ENCODE assay signal across 8 mouse cellular contexts in genomic region chr5:92905594-92906008, GRCm38 (mm10).
A peak's percentile ranks its signal among the peaks of the same experiment; 100 is the strongest.
DNase-seq lines count a peak whose midpoint lies in the region; ATAC-seq and TF ChIP-seq lines count a peak whose summit lies in the region.

No protein-coding gene starts in this region.

- peak overlapping the region; percentile 74 for H3K27ac ChIP-seq in forebrain, embryonic 11.5 days (ENCODE audit: low read depth, low read length)
- peak overlapping the region; percentile 59; the same call in 1 of the 2 replicates for H3K27ac ChIP-seq in midbrain, postnatal 0 days (ENCODE audit: low read depth, low read length)

- peak overlapping the region; percentile 18; the same call in 1 of the 2 replicates for H3K4me2 ChIP-seq in forebrain, embryonic 11.5 days (ENCODE audit: low read depth, low read length, severe bottlenecking)
- H3K4me2 ChIP-seq in midbrain, postnatal 0 days (ENCODE audit: low read depth, low read length, poor library complexity, severe bottlenecking), result no peak overlapping the region

- no peak overlapping the region for H3K4me3 ChIP-seq in forebrain, embryonic 11.5 days (ENCODE audit: low read depth, low read length)
- H3K4me3 ChIP-seq in midbrain, postnatal 0 days (ENCODE audit: low read depth, low read length), result no peak overlapping the region

- H3K4me1 ChIP-seq in forebrain, embryonic 11.5 days (replicated peaks; ENCODE audit: control insufficient read depth, insufficient read depth, low read length), result peaks cover 18% of the 10 kb centered on the region
- H3K4me1 ChIP-seq in midbrain, postnatal 0 days (ENCODE audit: insufficient read depth, low read length), result peaks cover 14% of the 10 kb centered on the region; the same call in 1 of the 2 replicates

- peak overlapping the region; percentile 35 for H3K9ac ChIP-seq in forebrain, embryonic 11.5 days (ENCODE audit: low read length)
- no peak overlapping the region for H3K9ac ChIP-seq in midbrain, postnatal 0 days (replicated peaks; ENCODE audit: low read length, poor library complexity, severe bottlenecking)

- peak; percentile 96 for ATAC-seq in forebrain, embryonic 11.5 days (replicated peaks; ENCODE audit: low FRiP score)
- peak; percentile 89 for ATAC-seq in midbrain, postnatal 0 days (ENCODE audit: low FRiP score)

- DNase-seq in layer of hippocampus, adult 11-12 months (ENCODE audit: low spot score), result peak; percentile 13
- DNase-seq in layer of hippocampus, adult 18-20 months (ENCODE audit: low spot score in 2 of 2), result no peak
- peak; percentile 88 for DNase-seq in forebrain, embryonic 11.5 days (ENCODE audit: low spot score)
- DNase-seq in left cerebral cortex, adult 9 months (ENCODE audit: low spot score in 2 of 2), result peak; percentile 14 to 28
- peak; percentile 78 for DNase-seq in midbrain, postnatal 0 days (ENCODE audit: low spot score)
- no peak for DNase-seq in ovary, postnatal 36 days (ENCODE audit: low spot score)
- DNase-seq in T-cell, adult 2 months (ENCODE audit: low spot score), result no peak
- DNase-seq in gastrocnemius, postnatal 25 days, result no peak

- TF ChIP-seq CTCF in midbrain, postnatal 0 days (IDR thresholded peaks at IDR 0.05), result no peak

- H3K27me3 ChIP-seq in forebrain, embryonic 11.5 days (ENCODE audit: control insufficient read depth, insufficient read depth, low read length), result no peaks in the 10 kb centered on the region
- no peaks in the 10 kb centered on the region for H3K27me3 ChIP-seq in midbrain, postnatal 0 days (ENCODE audit: insufficient read depth, low read length)

- WGBS in forebrain, embryonic 11.5 days, result 1% methylated on average over 8 of the region's 8 CpGs
- 7% methylated on average over 8 of the region's 8 CpGs for WGBS in midbrain, postnatal 0 days

- peaks cover 8% of the 10 kb centered on the region for H3K36me3 ChIP-seq in forebrain, embryonic 11.5 days (ENCODE audit: control insufficient read depth, insufficient read depth, low read length)
- H3K36me3 ChIP-seq in midbrain, postnatal 0 days (ENCODE audit: insufficient read depth, low read length), result no peaks in the 10 kb centered on the region

- H3K9me3 ChIP-seq in forebrain, embryonic 11.5 days (ENCODE audit: control insufficient read depth, low read length), result peaks cover 8% of the 10 kb centered on the region; the same call in 1 of the 2 replicates
- no peaks in the 10 kb centered on the region for H3K9me3 ChIP-seq in midbrain, postnatal 0 days (ENCODE audit: low read length)

Comparison
In these comparisons a context has a peak if more than half of its experiments do, and no peak if none do; other contexts are left out.
1. DNase-seq: peak in layer of hippocampus, adult 11-12 months (single experiment), forebrain, embryonic 11.5 days (single experiment), left cerebral cortex, adult 9 months (2 of 2) and midbrain, postnatal 0 days (single experiment); none in layer of hippocampus, adult 18-20 months (0 of 2), ovary, postnatal 36 days (single experiment), T-cell, adult 2 months (single experiment) and gastrocnemius, postnatal 25 days (single experiment).